Mouse (Mus musculus) E14TG2a.4 (cell line): ENCODE results near the gene Gpc1.

Source experiments
- CTCF ChIP-seq: conservative IDR thresholded peaks from 2 replicates; pipeline ENCODE4 v1.5.1; 2014; ENCODE audit warnings: low read length
- NANOG ChIP-seq: IDR thresholded peaks from 2 replicates; pipeline ENCODE4 v1.6.1; 2014; ENCODE audit warnings: borderline replicate concordance, low read length, mixed read lengths

- no peak for TF ChIP-seq CTCF
- no peak for TF ChIP-seq NANOG
Observed at GRCm38 (mm10) chr1:92874011-92874410, 42.6 kb downstream of the Gpc1 start.
